Mouse (Mus musculus) CH12.LX (cell line): ENCODE results near the gene Spice1. TPM values are rescaled to one million over a fixed set of nuclear protein-coding genes. Genes with fewer than 3 reads are reported as not detected.

Experiments used
- DNase-seq: peaks from one replicate; pipeline ENCODE4 v3.0.0-alpha.2; 2013; ENCODE audit errors: extremely low read depth
- H3K27ac ChIP-seq: 2 replicates; pipeline ENCODE4 v1.5.1; 2012; ENCODE audit warnings: low read depth, mild to moderate bottlenecking, control low read depth, moderate library complexity; ENCODE audit not compliant: insufficient read depth
- H3K27me3 ChIP-seq: replicated peaks from 2 replicates; pipeline ENCODE3; 2012; ENCODE audit warnings: inconsistent platforms
- H3K36me3 ChIP-seq, 2 experiments: replicated peaks in 1 of 2; 2 replicates each; pipeline versions ENCODE3 to v1.6.1; 2012; ENCODE audit warnings: inconsistent platforms in 1 of 2, low read length in 1 of 2, mild to moderate bottlenecking in 1 of 2, mixed read lengths in 1 of 2, moderate library complexity in 1 of 2; ENCODE audit not compliant: control insufficient read depth in 1 of 2, insufficient read depth in 1 of 2
- H3K4me1 ChIP-seq, 2 experiments: 2 replicates each; pipeline ENCODE4 v1.6.1; 2012; ENCODE audit warnings: inconsistent platforms in 1 of 2, moderate library complexity in 1 of 2; ENCODE audit not compliant: insufficient read depth in 2 of 2, control insufficient read depth in 1 of 2
- H3K4me2 ChIP-seq: 2 replicates; pipeline ENCODE4 v1.6.1; 2012; ENCODE audit warnings: low read depth, mild to moderate bottlenecking, control low read depth; ENCODE audit not compliant: poor library complexity, insufficient read depth, severe bottlenecking
- H3K4me3 ChIP-seq, 3 experiments: fragments of 150-350 bp in 1 of 3; sonication (generic) in 1 of 3; replicated peaks in 1 of 3; 2 replicates each; pipeline versions ENCODE3 to v1.5.1; 2011 to 2012; ENCODE audit warnings: low read depth in 2 of 3, low read length in 2 of 3, mild to moderate bottlenecking in 2 of 3, moderate library complexity in 2 of 3, control low read depth in 1 of 3, improper control_type of control experiment in 1 of 3, inconsistent platforms in 1 of 3, mixed read lengths in 1 of 3; ENCODE audit not compliant: poor library complexity in 1 of 3
- H3K79me2 ChIP-seq: replicated peaks from 2 replicates; pipeline ENCODE4 v1.6.1; 2012; ENCODE audit warnings: mild to moderate bottlenecking, moderate library complexity; ENCODE audit not compliant: control insufficient read depth, poor library complexity, insufficient read depth, severe bottlenecking; ENCODE audit errors: extremely low read depth
- H3K9ac ChIP-seq: 2 replicates; pipeline ENCODE4 v1.6.1; 2012; ENCODE audit warnings: low read depth, mild to moderate bottlenecking, control low read depth, moderate library complexity; ENCODE audit not compliant: insufficient read depth
- H3K9me3 ChIP-seq: replicated peaks from 2 replicates; pipeline ENCODE3; 2012; ENCODE audit warnings: low read length, inconsistent platforms, mixed read lengths
- CHD2 ChIP-seq: IDR thresholded peaks from 2 replicates; pipeline ENCODE4 v1.6.1; 2011; ENCODE audit warnings: low read length, improper control_type of control experiment
- CTCF ChIP-seq, 2 experiments: IDR thresholded peaks in 1 of 2; conservative IDR thresholded peaks in 1 of 2; 2 replicates each; pipeline ENCODE4 v1.5.1; 2011 to 2012; ENCODE audit warnings: low read depth in 2 of 2, low read length in 2 of 2, improper control_type of control experiment in 1 of 2, inconsistent platforms in 1 of 2, mild to moderate bottlenecking in 1 of 2, moderate library complexity in 1 of 2
- ELF1 ChIP-seq: IDR thresholded peaks from 2 replicates; pipeline ENCODE4 v1.6.1; 2014; ENCODE audit warnings: low read depth, mild to moderate bottlenecking, inconsistent platforms, low read length, improper control_type of control experiment
- GABPA ChIP-seq: IDR thresholded peaks from 2 replicates; pipeline ENCODE4 v1.6.1; 2012; ENCODE audit warnings: low read depth, low read length, improper control_type of control experiment, inconsistent platforms; ENCODE audit not compliant: insufficient replicate concordance
- HCFC1 ChIP-seq: IDR thresholded peaks from 2 replicates; pipeline ENCODE4 v1.6.1; 2012; ENCODE audit warnings: low read depth, mild to moderate bottlenecking, inconsistent platforms, low read length, improper control_type of control experiment
- JUN ChIP-seq: IDR thresholded peaks from 2 replicates; pipeline ENCODE4 v1.6.1; 2011; ENCODE audit warnings: low read depth, mild to moderate bottlenecking, low read length, improper control_type of control experiment, moderate library complexity; ENCODE audit not compliant: insufficient read depth
- JUND ChIP-seq: conservative IDR thresholded peaks from 2 replicates; pipeline ENCODE4 v1.6.1; 2011; ENCODE audit warnings: low read depth, low read length, improper control_type of control experiment
- KAT2A ChIP-seq: IDR thresholded peaks from 2 replicates; pipeline ENCODE4 v1.6.1; 2012; ENCODE audit warnings: low read length, improper control_type of control experiment, inconsistent platforms; ENCODE audit not compliant: insufficient replicate concordance
- MAZ ChIP-seq: IDR thresholded peaks from 2 replicates; pipeline ENCODE4 v1.6.1; 2012; ENCODE audit warnings: low read depth, mild to moderate bottlenecking, inconsistent platforms, low read length, improper control_type of control experiment, moderate library complexity
- MEF2A ChIP-seq: IDR thresholded peaks from 2 replicates; pipeline ENCODE4 v1.6.1; 2014; ENCODE audit warnings: low read depth, mild to moderate bottlenecking, inconsistent platforms, low read length, improper control_type of control experiment, borderline replicate concordance
- MYC ChIP-seq: IDR thresholded peaks from 2 replicates; pipeline ENCODE4 v1.6.1; 2011; ENCODE audit warnings: low read depth, mild to moderate bottlenecking, improper control_type of control experiment, low read length
- PAX5 ChIP-seq: IDR thresholded peaks from 2 replicates; pipeline ENCODE4 v1.6.1; 2012; ENCODE audit warnings: low read length, inconsistent platforms, mixed read lengths
- POLR2A ChIP-seq: IDR thresholded peaks from 2 replicates; pipeline ENCODE4 v1.6.1; 2011; ENCODE audit warnings: low read depth, mild to moderate bottlenecking, improper control_type of control experiment, low read length
- POLR2AphosphoS2 ChIP-seq: IDR thresholded peaks from 2 replicates; pipeline ENCODE4 v1.6.1; 2011; ENCODE audit warnings: low read depth, low read length, improper control_type of control experiment
- RAD21 ChIP-seq: IDR thresholded peaks from 2 replicates; pipeline ENCODE4 v1.6.1; 2011; ENCODE audit warnings: low read depth, mild to moderate bottlenecking, low read length, improper control_type of control experiment, moderate library complexity
- SIN3A ChIP-seq: IDR thresholded peaks from 2 replicates; pipeline ENCODE4 v1.6.1; 2012; ENCODE audit warnings: low read length, improper control_type of control experiment, inconsistent platforms
- SMC3 ChIP-seq: IDR thresholded peaks from 2 replicates; pipeline ENCODE4 v1.6.1; 2011; ENCODE audit warnings: low read depth, low read length, improper control_type of control experiment
- TBP ChIP-seq: conservative IDR thresholded peaks from 2 replicates; pipeline ENCODE4 v1.6.1; 2011; ENCODE audit warnings: low read depth, low read length, improper control_type of control experiment
- TCF12 ChIP-seq: IDR thresholded peaks from 2 replicates; pipeline ENCODE4 v1.6.1; 2014; ENCODE audit warnings: low read depth, mild to moderate bottlenecking, inconsistent platforms, low read length, improper control_type of control experiment
- UBTF ChIP-seq: IDR thresholded peaks from 2 replicates; pipeline ENCODE4 v1.6.1; 2012; ENCODE audit warnings: low read depth, mild to moderate bottlenecking, inconsistent platforms, low read length, improper control_type of control experiment, moderate library complexity
- USF1 ChIP-seq: IDR thresholded peaks from 2 replicates; pipeline ENCODE4 v1.6.1; 2014; ENCODE audit warnings: low read depth, mild to moderate bottlenecking, inconsistent platforms, low read length, improper control_type of control experiment
- USF2 ChIP-seq: conservative IDR thresholded peaks from 2 replicates; pipeline ENCODE4 v1.6.1; 2011; ENCODE audit warnings: low read depth, low read length, improper control_type of control experiment
- ZC3H11A ChIP-seq: IDR thresholded peaks from 2 replicates; pipeline ENCODE4 v1.6.1; 2012; ENCODE audit warnings: low read depth, mild to moderate bottlenecking, inconsistent platforms, low read length, improper control_type of control experiment
- ZKSCAN1 ChIP-seq: IDR thresholded peaks from 2 replicates; pipeline ENCODE4 v1.6.1; 2012; ENCODE audit warnings: low read depth, inconsistent platforms, low read length, improper control_type of control experiment, borderline replicate concordance
- dilution Hi-C: fragments of 300-500 bp; cut with MboI; formaldehyde crosslinking; loops from 2 replicates; pipeline ENCODE4 v1.14.3; 2020; ENCODE audit warnings: low sequenced_read_pairs; ENCODE audit not compliant: extremely low pct_unique_long_range_greater_than_20kb, extremely low pct_ligation_motif_present
- in situ Hi-C: fragments of 300-500 bp; cut with MboI; formaldehyde crosslinking; loops from 3 replicates; pipeline ENCODE4 v1.14.3; 2019; ENCODE audit warnings: low sequenced_read_pairs, low pct_ligation_motif_present, low pct_unique_long_range_greater_than_20kb, mixed read lengths
- polyA plus RNA-seq: library from polyadenylated mRNA; unstranded; fragments of >175 nt; gene quantifications from 2 replicates; pipeline ENCODE4 v1.2.1, GENCODE M21; 2012; ENCODE audit warnings: low read depth; ENCODE audit not compliant: insufficient read length
- total RNA-seq, 2 experiments: library from RNA; depleted of rRNA; stranded (reverse); fragments of 300-350 nt in 1 of 2; fragments of >200 nt in 1 of 2; gene quantifications; 2 replicates each; pipeline ENCODE4 v1.2.3; 2012 to 2014

Spice1 gene
- total and polyA plus RNA-seq, 3 experiments = 12.1 to 19.6 (median 15.7) TPM

DNA sequence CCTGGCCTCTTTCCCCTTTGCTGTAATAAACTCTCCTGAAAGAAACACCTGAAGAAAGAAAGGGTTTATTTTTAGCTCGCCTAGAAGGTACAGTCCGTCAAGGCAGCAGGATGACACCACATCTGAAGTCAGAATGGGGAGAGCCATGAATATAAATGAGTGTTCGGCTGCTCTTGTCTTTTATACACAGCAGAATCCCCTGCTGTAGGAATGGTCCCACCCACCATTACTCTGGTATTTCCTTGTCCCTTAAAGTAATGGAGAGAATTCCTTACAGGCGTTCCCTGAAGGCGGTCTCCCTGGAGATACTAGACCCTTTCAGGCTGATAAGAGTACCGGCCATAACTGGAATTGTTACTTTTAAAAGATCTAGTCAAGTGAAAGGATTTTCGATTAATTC lies 83.1 kb downstream of the Spice1 start:
- Histone ChIP-seq H3K27ac (no peak overlapping the region), H3K36me3 (no peaks in the 10 kb centered on the region), H3K9ac (no peak overlapping the region), H3K27me3 (no peaks in the 10 kb centered on the region), H3K9me3 (no peaks in the 10 kb centered on the region), H3K4me2 (no peak overlapping the region; the same call in 1 of the 2 replicates), H3K4me3 (no peak overlapping the region), H3K4me1 (no peaks in the 10 kb centered on the region), H3K79me2 (no peaks in the 10 kb centered on the region)
- in situ Hi-C loops (no loop called here), dilution Hi-C loops (no loop called here)
- TF ChIP-seq KAT2A (no peak), CHD2 (no peak), PAX5 (no peak), USF1 (no peak), ZKSCAN1 (no peak), GABPA (no peak), USF2 (no peak), ZC3H11A (no peak), TCF12 (no peak), MAZ (no peak), SIN3A (no peak)
- DNase-seq = no peak

DNA sequence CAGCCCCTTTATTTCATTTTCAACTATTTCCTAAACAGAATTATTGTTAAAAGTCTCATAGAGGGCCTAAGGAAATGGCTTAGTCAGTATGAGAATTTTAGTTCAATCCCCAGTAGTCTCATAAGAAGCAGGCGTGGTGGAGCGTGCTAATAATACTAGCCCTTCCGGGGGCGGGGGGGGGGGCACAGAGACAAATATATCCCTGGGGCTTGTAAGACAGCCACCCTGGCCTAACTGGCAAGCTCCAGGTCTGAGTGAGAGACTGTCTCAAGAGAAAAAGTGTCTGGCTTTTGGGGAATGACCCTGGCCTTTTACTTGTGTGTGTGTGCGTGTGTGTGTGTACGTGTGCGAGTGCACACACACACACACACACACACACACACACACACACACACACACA lies 88.0 kb downstream of the Spice1 start:
- Histone ChIP-seq H3K27me3 (no peaks in the 10 kb centered on the region), H3K36me3 (no peaks in the 10 kb centered on the region), H3K4me2 (no peak overlapping the region), H3K9ac (no peak overlapping the region), H3K9me3 (no peaks in the 10 kb centered on the region), H3K4me3 (no peak overlapping the region), H3K27ac (no peak overlapping the region), H3K4me1 (no peaks in the 10 kb centered on the region), H3K79me2 (no peaks in the 10 kb centered on the region)
- no peak for DNase-seq
- TF ChIP-seq CTCF (conservative IDR thresholded peaks at IDR 0.05 in 1 of 2, IDR thresholded peaks at IDR 0.05 in 1 of 2; ENCODE audit: low read depth in 2 of 2, low read length in 2 of 2) (no peak), KAT2A (no peak), POLR2AphosphoS2 (no peak), MYC (no peak), POLR2A (no peak), ELF1 (no peak), TBP (no peak), SMC3 (no peak), MAZ (no peak), MEF2A (no peak), JUN (no peak), CHD2 (no peak), JUND (no peak), UBTF (no peak), HCFC1 (no peak), RAD21 (no peak), ZKSCAN1 (no peak)
- dilution Hi-C loops = no loop called here
- in situ Hi-C loops = no loop called here
